Mouse (Mus musculus) brain, embryonic 18.5 days (tissue): ENCODE results near the gene Foxp1.
A peak's percentile ranks its signal among the peaks of the same experiment; 100 is the strongest.

ENCODE experiments used
- DNase-seq: peaks from one replicate; pipeline ENCODE4 v3.0.0-alpha.2; 2012; ENCODE audit warnings: low read depth, low spot score

Foxp1 gene

GRCm38 (mm10) chr6:99522359-99523108, at the start of gene Foxp1:
Gene Foxp1, minus strand, starts transcription at chr6:99522721.
- peak; percentile 67 for DNase-seq

GRCm38 (mm10) chr6:99572071-99572470, 49.5 kb upstream of the Foxp1 start:
- no peak for DNase-seq

DNA sequence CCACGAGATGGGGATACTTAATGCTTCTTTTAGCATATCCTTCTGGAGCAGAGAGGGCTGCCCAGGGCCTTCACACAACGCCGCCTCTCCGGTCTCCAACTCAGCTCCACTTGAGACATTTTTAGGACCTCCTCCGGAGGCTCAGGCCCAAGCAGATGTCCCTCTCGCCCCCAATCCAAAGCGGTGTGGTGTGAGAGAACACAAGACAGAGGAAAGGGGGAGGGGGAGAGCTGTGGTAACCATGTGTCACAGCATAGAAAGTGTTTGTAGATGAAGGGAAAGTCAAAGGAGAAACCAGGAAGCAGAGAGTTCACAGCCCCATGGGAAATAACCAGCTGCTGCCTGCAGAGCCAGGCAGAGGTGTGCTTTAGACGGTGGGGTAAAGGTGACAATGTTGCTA, 44.4 kb upstream of the Foxp1 start:
- DNase-seq = no peak

DNA sequence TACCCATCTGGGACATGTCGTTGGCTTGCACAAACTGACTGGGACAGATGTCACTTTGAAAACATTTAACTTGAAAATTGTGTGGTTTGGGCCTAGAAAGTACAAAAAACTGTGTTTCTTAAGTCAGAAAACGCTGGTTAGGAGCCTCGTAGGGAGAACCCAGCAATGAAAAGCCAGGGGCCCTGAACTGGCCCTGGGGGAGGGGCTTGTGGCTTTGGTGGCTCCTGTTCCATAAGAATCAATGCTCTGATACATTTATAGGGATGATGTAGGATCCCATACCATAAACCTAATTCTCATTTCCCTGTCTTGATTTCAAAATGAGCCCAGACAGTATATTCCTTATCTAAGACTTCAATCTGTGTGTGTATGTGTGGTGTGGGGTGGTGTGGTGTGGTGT, 42.2 kb upstream of the Foxp1 start:
- no peak for DNase-seq

GRCm38 (mm10) chr6:99556950-99557349, 34.4 kb upstream of the Foxp1 start:
- DNase-seq = no peak

- DNase-seq = no peak
Observed at GRCm38 (mm10) chr6:99552816-99553215, 30.3 kb upstream of the Foxp1 start.

GRCm38 (mm10) chr6:99546416-99546815, 23.9 kb upstream of the Foxp1 start:
- no peak for DNase-seq

DNA sequence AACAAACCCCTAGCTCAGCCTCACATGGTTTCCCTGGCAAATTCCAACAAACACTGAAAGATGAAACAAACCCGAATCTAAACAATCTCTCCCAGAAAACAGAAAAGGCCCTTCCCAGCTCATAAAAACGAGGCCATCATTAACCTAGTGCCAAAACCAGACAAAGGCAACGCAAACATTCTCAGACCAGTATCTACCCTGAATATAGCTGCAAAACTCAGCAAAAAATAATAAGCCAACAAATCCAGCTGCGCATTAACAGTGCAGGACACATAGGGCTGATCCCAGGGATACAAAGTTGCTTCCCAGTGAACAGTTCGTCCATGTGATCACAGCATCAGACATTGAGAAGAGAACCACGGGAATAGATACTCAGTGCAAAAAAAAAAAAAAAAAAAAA, 22.9 kb upstream of the Foxp1 start:
- DNase-seq = no peak

- DNase-seq = no peak
Observed at GRCm38 (mm10) chr6:99541105-99541504, 18.6 kb upstream of the Foxp1 start.

DNA sequence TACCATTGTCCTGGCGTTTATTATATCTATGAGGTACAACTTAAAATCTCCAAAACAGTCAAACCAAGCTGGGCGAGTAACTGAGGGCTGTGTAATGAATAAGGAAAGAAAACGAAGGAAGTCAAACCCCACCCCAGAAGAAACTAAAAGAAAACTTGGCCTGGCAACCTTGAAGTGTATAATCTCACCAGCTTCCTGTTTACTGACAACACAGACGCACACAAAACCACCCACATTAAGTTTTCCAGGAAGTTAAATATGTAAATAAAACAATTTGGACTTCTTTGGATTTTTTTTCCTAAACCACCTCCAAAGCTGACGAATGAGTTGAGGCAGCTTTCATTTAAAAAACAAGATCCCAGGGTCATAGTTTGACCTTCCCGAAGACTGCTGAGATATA, 18.1 kb upstream of the Foxp1 start:
- DNase-seq = no peak

DNA sequence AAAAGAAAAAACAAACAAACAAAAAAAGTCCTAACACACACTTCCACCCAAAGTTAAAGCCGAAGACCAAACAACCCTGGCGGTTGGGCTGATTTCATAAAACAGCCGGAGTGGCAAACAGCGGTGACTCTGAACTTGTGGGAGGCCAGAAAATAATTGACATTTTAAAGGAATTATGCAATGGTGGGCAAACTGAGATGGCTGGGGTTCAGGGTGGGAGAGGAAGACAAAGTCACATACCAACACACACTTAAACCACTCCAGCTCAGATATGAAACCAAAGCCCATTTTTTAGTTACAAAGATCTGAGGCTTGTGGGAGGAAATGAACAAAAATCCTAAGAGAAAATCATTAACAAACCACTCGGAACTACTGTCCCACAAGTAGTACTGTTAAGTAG, 17.6 kb upstream of the Foxp1 start:
- no peak for DNase-seq

DNA sequence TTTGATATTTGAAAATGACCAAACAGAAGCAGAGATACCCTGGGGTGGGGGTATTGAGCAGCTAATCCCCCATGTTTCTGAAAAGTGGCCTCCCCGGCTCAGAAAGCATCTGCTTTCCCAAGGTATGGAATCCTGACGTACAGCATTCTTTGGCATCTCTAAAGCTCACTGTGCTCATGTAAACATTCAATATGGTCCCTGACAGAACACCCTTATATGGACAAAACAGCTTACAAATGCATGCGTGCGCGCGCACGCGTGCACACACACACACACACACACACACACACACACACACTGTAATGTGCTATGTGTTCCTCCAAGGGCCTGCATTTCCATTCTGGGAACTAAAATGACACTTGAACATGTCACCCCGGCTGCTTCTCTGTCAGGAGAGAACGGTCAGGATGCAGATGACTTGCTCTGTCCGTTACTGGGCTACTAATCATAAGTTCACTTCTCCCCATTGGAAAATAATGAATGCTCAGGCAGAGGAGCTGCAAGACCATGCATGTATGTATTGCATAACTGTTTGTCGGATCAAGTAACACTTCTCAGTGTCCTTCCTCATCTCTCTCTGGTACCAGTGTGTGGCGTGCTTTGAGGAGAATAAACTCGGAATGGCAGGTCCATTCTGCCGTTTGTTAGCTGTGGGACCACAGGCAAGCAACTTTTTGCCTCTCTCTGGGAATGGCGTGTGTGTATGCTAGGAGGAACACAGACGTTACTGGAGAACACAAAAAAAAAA, 15.8 kb upstream of the Foxp1 start:
- no peak for DNase-seq

DNA sequence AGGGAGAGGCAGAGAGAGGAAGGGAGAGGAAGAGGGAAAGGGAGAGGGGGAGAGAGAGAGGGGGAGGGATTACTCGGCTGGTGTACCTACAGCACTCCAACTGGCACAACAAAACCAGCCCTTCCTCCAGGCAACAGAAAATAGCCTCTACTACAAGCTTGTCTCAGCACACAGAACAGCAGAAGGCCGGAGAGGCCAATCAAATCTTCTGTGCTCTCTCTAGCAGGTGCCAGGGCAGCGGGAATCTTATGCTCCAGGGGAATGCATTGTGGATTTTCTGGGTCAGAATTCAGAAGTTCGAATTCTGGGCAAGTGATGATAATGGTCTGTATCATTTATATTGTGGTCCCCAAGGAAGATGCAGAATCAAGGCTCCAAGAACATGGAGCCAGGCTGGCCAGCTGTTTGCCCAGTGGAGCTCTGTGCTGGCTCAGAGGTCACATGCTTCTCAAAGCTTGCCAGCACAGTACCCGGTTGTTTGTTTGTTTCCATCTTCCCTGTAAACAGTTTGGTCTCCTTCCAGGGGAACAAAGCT, 11.8 kb upstream of the Foxp1 start:
- DNase-seq = no peak

DNA sequence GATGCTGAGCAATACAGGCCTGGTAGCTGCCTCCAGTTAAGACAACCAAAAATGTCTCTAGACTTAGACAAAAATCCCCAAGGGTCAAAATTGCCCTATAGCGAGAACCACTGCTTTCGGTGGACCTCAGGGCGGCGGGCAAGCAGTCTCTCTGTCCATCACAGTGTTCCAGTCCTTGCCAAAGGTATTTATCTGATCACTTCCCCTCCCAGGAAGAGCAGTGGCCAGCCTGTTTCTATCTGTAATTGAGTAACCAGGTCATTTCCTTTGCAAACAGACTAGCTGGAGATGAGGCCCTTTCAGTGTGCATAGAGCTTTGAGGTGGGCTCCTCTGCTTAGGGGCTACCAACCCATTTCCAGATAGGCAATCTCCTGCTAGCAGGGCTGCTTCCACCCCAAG, 9.9 kb upstream of the Foxp1 start:
- no peak for DNase-seq

GRCm38 (mm10) chr6:99528972-99529371, 6.5 kb upstream of the Foxp1 start:
- DNase-seq = no peak

DNA sequence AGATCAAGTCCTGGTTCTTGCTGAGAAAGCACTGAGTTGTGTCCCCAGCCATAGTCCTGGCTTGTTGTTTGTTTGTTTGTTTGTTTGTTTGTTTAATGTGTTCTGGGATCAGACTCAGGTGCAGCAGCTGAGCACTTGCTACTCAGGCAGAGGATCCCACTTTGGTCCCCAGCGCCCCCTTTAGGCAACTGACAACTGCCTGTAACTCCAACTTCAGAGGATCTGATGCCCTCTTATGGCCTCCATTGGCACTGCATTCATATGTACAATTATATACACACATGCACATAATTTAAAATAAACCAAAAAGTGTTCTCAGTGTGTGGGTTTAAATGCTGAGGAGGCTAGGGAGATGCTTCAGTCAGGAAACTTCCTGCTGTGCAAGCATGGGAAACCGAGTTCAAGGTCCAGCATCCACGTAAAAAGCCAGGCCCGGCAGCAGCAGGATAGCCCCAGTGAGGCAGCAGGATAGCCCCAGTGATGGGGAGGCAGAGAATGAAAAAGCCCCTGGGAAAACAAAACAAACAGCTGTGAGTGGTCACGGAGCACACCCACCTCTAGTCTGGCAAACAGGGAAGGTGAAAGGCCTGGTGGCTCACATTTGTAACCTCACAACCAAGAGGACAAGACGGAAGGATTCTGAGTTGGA, 5.1 kb upstream of the Foxp1 start:
- no peak for DNase-seq

DNA sequence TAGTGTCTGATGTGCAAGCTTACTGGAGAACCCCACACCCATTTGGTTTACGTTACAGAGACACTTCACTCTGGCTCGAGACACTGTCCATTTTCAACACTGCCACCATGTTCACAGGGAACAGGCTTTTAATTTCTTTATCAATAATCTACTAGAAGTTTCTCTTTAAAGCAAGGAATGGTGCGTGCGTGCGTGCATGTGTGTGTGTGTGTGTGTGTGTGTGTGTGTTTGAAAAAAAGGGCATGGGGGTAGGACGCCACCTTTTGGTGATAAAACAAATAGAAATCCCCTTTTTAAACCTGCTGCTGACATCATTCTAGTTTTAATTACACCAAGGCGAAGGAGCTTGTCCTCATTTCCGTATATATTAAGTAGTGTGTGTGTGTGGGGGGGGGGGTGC, 2.8 kb upstream of the Foxp1 start:
- DNase-seq = no peak

- no peak for DNase-seq
Observed at GRCm38 (mm10) chr6:99523679-99524370, 1.3 kb upstream of the Foxp1 start.

DNA sequence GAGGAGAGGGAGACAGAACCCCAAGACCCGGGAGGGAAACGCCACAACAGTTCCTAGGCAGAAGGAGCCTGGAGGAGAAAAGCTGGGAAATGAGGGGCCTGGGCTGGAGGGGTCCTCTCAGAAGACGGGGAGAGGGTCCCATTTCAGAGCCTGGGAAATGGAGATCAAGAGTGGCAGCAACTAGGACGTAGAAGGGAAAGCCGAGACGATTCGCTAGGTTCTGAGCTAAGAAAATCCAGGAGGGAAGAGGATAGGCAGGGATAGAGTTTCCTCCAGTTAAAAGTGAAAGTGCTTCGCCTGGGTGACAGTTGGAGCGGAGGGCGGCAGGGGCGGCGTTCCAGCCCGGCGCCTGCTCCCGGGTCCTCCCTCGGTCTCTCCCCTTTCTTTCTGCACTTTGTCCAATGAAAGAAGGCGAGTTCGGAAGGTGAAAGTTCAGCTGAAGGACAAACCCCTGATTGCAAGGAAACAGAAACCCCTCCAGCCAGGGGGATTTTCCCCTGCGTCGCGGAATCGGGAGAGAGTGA, 650 bp upstream of the Foxp1 start:
- no peak for DNase-seq

DNA sequence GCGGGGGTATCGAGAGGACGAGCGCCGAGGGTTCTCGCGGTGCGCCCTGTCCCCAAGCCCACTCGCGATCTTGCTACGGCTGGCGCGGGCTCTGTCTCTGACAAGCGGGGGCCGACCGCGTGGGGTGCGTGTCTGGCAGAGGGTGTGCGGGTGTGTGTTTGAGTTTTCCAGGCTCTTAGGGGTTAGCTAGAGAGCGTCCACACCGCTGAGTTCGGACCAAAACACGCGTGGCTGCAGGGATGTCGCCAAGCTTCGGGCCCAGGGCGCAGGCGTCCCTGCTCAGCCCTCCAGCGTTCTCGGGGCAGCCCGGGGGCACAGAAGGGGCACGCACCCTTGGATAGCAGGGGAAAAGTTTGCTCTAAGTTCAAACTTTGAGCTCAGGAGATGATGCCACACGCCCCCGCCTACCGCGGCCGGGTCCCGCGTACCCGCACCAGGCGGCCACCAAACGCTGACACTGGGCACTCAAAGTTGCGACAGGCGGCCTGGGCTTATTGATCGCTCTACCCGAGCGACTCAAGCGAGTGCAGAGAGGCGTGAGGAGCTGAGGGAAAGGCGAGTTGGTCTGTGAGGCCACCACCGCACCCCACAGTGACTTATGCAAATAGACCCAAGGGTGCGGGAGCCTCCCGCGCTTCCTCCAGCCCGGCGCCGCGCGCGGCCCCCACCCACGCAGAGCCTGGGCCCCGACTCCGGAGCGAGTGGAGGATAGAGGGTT, 721 bp downstream of the Foxp1 start:
- DNase-seq = no peak

DNA sequence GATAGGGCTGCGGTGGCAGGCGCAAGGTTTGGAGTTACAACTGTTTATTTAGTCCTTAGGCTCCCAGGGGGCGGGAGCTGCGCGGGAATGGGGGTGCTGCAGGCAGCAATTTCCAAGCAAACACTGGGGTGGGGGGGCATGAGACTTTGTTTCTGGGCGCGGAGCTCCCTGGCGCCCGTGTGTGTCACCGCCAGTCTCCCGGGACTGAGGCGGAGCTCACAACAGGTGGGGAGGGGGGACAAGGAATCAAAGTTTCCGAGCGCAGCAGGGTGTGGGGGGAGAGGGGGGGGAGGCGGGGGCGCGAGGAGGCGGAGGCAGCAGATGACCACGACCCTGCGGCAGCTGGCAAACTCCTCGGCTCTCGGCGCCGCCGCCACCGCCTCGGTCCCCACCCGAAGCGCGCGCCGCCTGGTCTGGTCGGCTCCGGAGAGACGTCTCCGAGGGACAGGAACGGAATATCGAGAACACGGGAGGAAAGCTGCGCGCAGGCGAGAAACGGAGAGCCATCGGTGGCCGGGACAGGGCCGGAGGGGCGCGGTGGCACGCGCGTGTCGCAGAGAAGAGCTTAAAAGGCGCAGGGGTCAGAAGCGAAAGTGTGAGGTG, 1.4 kb downstream of the Foxp1 start:
- DNase-seq = no peak
